Comparison of ENCODE assay signal across 8 mouse cellular contexts in genomic region chr13:101768630-101768991, GRCm38 (mm10). TPM values are rescaled to one million over a fixed set of nuclear protein-coding genes. Genes with fewer than 3 reads are reported as not detected.
DNase-seq lines count a peak whose midpoint lies in the region; ATAC-seq and TF ChIP-seq lines count a peak whose summit lies in the region.

No protein-coding gene starts in this region.

- DNase-seq in adrenal gland, adult (ENCODE audit: inconsistent age in 2 of 2, low spot score in 1 of 2), result peak; percentile 89 to 96
- DNase-seq in cerebellum, postnatal 36 days, result peak; percentile 67 to 70
- DNase-seq in gastrocnemius, adult 2 months, result peak; percentile 87
- DNase-seq in left cerebral cortex, adult 18-20 months (ENCODE audit: low spot score in 2 of 2), result peak; percentile 54 to 64
- peak; percentile 88 for DNase-seq in lung, postnatal 36 days
- DNase-seq in right cerebral cortex, postnatal 4 days, result peak; percentile 63
- no peak for DNase-seq in yolk sac, embryonic 10.5 days (ENCODE audit: low spot score)

- peak overlapping the region; percentile 97 for H3K9ac ChIP-seq in hindbrain, embryonic 16.5 days (ENCODE audit: low read depth, low read length)

- H3K36me3 ChIP-seq in hindbrain, embryonic 16.5 days (ENCODE audit: control insufficient read depth, insufficient read depth, low read length), result no peaks in the 10 kb centered on the region

- ATAC-seq in hindbrain, embryonic 16.5 days, result peak; percentile 23

- H3K27me3 ChIP-seq in hindbrain, embryonic 16.5 days (replicated peaks; ENCODE audit: control insufficient read depth, insufficient read depth, low read length), result no peaks in the 10 kb centered on the region

- H3K27ac ChIP-seq in gastrocnemius, adult 2 months, result peak overlapping the region; percentile 99
- peak overlapping the region; percentile 97 for H3K27ac ChIP-seq in hindbrain, embryonic 16.5 days (ENCODE audit: low read depth, low read length)

- peaks cover 25% of the 10 kb centered on the region for H3K4me1 ChIP-seq in hindbrain, embryonic 16.5 days (ENCODE audit: control insufficient read depth, insufficient read depth, low read depth, low read length)

- H3K4me2 ChIP-seq in hindbrain, embryonic 16.5 days (ENCODE audit: low read length), result peak overlapping the region; percentile 76

- 1% methylated on average over 17 of the region's 17 CpGs for WGBS in hindbrain, embryonic 16.5 days

- peak overlapping the region; percentile 95 for H3K4me3 ChIP-seq in gastrocnemius, adult 2 months
- H3K4me3 ChIP-seq in hindbrain, embryonic 16.5 days (ENCODE audit: low read length), result peak overlapping the region; percentile 97

- intact Hi-C loops in gastrocnemius, adult 2 months (cut with DNase I), result loop anchor here (2.0 to 10.0 kb wide), 3 partner anchors 40 to 556 kb away; no protein-coding TSS in a partner anchor

- H3K9me3 ChIP-seq in hindbrain, embryonic 16.5 days (ENCODE audit: control insufficient read depth, low read length), result no peaks in the 10 kb centered on the region

- peak; percentile 51 for TF ChIP-seq CTCF in gastrocnemius, adult 2 months (IDR thresholded peaks at IDR 0.05)

RNA-seq across cellular contexts. Expression of gene Pik3r1, which starts 0.6 kb away (rescaled TPM):
- total RNA-seq in gastrocnemius, adult 2 months (2021), result 10 to 100 TPM; 41.3 to 52.1 TPM
- 51.3 and 51.6 TPM in 2 replicates for polyA plus RNA-seq in hindbrain, embryonic 16.5 days (2015; fragmentation: Nextera tagmentation; extraction: Ambion mirVana)
- total RNA-seq in left cerebral cortex, adult 18-20 months (2021), result 100 to 1,000 TPM; 120 to 129 TPM
